Mouse (Mus musculus): ENCODE results near the gene Ptpn14. TPM values are rescaled to one million over a fixed set of nuclear protein-coding genes. Genes with fewer than 3 reads are reported as not detected.

The Ptpn14 gene
- total RNA-seq (2023) = not detected in 2 replicates

GRCm38 (mm10) chr1:189727884-189728783 lies at the start of gene Ptpn14:
Gene Ptpn14, plus strand, starts transcription at chr1:189728268.

DNA sequence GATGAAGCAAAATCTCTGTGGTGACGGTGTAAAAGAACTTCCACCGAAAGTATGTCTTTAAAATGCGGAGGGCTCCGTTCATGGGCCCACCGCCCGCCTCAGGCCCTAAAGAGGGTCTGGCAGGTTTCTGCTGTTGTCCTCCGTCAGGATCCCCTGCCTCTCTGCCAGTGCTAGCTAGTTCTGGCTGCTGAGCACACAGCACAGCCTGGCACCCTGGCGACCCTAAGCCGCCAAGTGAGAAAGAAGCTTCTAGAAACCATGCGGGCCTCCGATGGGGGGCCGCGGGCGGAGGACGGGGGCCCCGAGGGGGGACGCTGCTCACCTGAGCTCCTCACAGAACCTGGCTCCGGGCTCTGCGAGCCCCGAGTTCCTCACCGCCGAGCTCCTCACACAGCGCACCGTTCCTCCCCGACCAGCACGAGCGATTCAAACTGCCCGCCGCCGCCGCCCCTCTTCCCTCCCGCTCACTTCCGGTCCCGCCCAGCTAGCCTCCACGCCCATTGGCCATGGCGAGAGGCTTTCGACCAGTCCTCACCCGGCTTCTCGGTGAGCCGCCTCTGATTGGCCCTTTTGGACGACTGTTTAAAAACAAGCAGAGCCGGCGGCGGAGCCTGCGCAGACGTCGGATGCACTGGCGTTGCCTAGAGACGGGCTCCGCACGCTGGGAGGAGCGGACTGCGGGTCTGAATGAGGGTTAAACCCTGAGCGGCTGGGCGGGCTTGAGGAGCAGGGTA lies 40.2 kb upstream of the Ptpn14 start, which contains the start of gene Cenpf:
Gene Cenpf (minus strand): TSS at position 433 of the 734 bp plus-strand sequence.

DNA sequence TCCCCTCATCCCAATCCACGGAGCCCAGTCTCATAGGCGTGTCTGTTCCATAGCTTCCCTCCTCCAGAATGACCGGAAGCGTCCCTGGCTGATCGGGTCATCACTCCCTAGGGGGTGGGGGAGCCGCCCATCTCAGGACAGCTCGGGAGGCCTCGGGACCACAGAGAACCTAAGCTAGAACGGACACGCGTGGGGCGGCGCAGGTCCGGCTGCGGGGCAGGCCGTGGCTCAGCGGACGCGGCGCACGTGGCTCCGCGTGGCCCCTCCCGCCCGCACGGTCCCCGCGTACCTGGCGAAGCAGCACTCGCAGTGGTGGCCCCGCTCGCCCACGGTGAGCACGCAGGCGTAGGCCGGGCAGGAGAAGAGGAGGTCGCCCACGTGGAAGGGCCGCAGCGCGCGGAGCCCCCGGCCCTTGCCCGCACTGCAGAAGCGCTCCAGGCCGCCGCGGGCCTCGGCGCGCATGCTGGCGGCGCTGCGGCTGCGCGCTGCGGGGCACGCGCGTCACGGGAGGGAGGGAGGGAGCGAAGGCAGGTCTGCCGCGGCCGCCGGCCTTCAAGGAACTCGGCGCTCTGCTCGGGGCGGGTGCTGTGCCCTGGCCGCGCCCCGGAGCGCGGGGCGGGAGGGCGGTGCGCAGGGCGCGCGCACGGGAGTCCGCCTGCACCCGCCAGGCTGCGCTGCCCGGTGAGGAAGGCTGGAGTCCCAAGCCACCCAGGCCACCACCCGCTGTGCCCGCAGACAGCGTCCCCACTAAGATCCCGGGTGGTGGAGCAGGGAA lies 193.9 kb downstream of the Ptpn14 start, which contains the start of gene Smyd2:
Gene Smyd2 (minus strand): TSS at position 546 of the 775 bp plus-strand sequence.

Other genes starting within 250 kb of the Ptpn14 start
- gene Cenpf, start 40.2 kb upstream of the Ptpn14 start, total RNA-seq (2023) = 29.2 and 31.3 TPM in 2 replicates
- gene Smyd2, start 194.1 kb downstream of the Ptpn14 start, total RNA-seq (2023) = 3.6 and 5.4 TPM in 2 replicates